Mouse (Mus musculus) kidney, postnatal 0 days (tissue): ENCODE measurements at regions not wholly inside any gene's neighbourhood (a gene's known extent, or its start where the extent isn't known, plus 50 kb on each side); places are given as distances from the start of the nearest gene placed in this dataset.

Experiments used
- ATAC-seq: fragments of 200-750 bp; cut with Nextera tagmentation; replicated peaks from 2 replicates; pipeline ENCODE4 v1.8.0; 2017; ENCODE audit warnings: low read depth, moderate number of reproducible peaks, moderate TSS enrichment, moderate library complexity; ENCODE audit not compliant: low FRiP score
- DNase-seq: peaks from one replicate; pipeline ENCODE4 v3.0.0-alpha.2; 2016; ENCODE audit warnings: low spot score
- H3K27ac ChIP-seq: fragments of 300-500 bp; sonication (generic); 2 replicates; pipeline ENCODE4 v1.5.1; 2014; ENCODE audit warnings: mild to moderate bottlenecking
- H3K27me3 ChIP-seq: fragments of 300-500 bp; sonication (generic); 2 replicates; pipeline ENCODE4 v1.6.1; 2014; ENCODE audit warnings: low read length, mixed read lengths; ENCODE audit not compliant: insufficient read depth
- H3K36me3 ChIP-seq: fragments of 300-500 bp; sonication (generic); 2 replicates; pipeline ENCODE4 v1.6.1; 2014; ENCODE audit warnings: low read length, mixed read lengths; ENCODE audit not compliant: insufficient read depth
- H3K4me1 ChIP-seq: fragments of 300-500 bp; sonication (generic); replicated peaks from 2 replicates; pipeline ENCODE4 v1.6.1; 2014; ENCODE audit warnings: antibody characterized with exemption, low read length, mixed read lengths; ENCODE audit not compliant: insufficient read depth
- H3K4me2 ChIP-seq: fragments of 300-500 bp; sonication (generic); 2 replicates; pipeline ENCODE4 v1.6.1; 2014; ENCODE audit warnings: mild to moderate bottlenecking, low read length, moderate library complexity, mixed read lengths
- H3K4me3 ChIP-seq: fragments of 300-500 bp; sonication (generic); replicated peaks from 2 replicates; pipeline ENCODE4 v1.5.1; 2014; ENCODE audit warnings: low read depth, low read length
- H3K9ac ChIP-seq: fragments of 300-500 bp; sonication (generic); 2 replicates; pipeline ENCODE4 v1.6.1; 2014; ENCODE audit warnings: low read depth, low read length
- H3K9me3 ChIP-seq: fragments of 300-500 bp; sonication (generic); replicated peaks from 2 replicates; pipeline ENCODE4 v1.6.1; 2016; ENCODE audit warnings: low read length, inconsistent platforms, mixed read lengths
- CTCF ChIP-seq: IDR thresholded peaks from 2 replicates; pipeline ENCODE4 v1.5.1; 2016; ENCODE audit warnings: antibody characterized with exemption, low read depth, mild to moderate bottlenecking, moderate library complexity
- WGBS: fragments of 180-500 bp; shearing (Covaris S2); extraction: QIAGEN DNeasy Blood & Tissue Kit; methylation state at CpG from one replicate; pipeline ENCODE4 v1.1.7; 2014; 5-methylcytosine and 5-hydroxymethylcytosine counted together

DNA sequence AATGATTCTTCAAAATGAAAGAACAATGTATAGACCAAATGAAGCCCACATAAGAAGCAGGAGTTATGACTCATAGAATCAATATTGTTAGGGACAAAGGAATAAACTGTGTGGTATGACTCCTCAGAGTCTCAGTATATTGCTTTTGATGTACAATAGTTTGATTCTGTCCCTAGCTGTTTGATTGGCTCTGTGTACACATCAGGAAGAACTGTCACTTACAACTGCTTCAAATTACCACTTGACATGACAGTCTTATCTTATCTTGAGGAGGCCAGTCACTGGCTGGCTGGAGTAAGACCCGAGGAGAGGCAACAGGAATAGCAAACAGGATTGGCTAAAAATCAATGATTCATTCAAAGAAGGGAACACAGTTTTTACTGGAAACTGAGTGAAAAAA lies 1333.5 kb upstream of the Gm38303 start:
- no peak for TF ChIP-seq CTCF
- DNase-seq, result no peak
- 50% methylated on average over 1 of the region's 1 CpGs for WGBS
- no peak for ATAC-seq
- no peak overlapping the region for H3K9ac ChIP-seq
- no peak overlapping the region for H3K4me2 ChIP-seq
- no peak overlapping the region for H3K27ac ChIP-seq
- no peaks in the 10 kb centered on the region for H3K4me1 ChIP-seq
- H3K27me3 ChIP-seq, result no peaks in the 10 kb centered on the region
- H3K36me3 ChIP-seq, result no peaks in the 10 kb centered on the region
- no peaks in the 10 kb centered on the region for H3K9me3 ChIP-seq
- no peak overlapping the region for H3K4me3 ChIP-seq

GRCm38 (mm10) chr3:11639329-11639728 lies 1303.8 kb upstream of the Gm38303 start:
- H3K9ac ChIP-seq, result no peak overlapping the region
- no peak overlapping the region for H3K4me2 ChIP-seq
- H3K4me3 ChIP-seq, result no peak overlapping the region
- H3K4me1 ChIP-seq, result no peaks in the 10 kb centered on the region
- no peaks in the 10 kb centered on the region for H3K36me3 ChIP-seq
- no peaks in the 10 kb centered on the region for H3K9me3 ChIP-seq
- H3K27ac ChIP-seq, result no peak overlapping the region
- 47% methylated on average over 3 of the region's 3 CpGs for whole genome bisulfite sequencing
- no peak for ATAC-seq
- H3K27me3 ChIP-seq, result no peaks in the 10 kb centered on the region
- DNase-seq, result peak; percentile 12
- no peak for TF ChIP-seq CTCF

DNA sequence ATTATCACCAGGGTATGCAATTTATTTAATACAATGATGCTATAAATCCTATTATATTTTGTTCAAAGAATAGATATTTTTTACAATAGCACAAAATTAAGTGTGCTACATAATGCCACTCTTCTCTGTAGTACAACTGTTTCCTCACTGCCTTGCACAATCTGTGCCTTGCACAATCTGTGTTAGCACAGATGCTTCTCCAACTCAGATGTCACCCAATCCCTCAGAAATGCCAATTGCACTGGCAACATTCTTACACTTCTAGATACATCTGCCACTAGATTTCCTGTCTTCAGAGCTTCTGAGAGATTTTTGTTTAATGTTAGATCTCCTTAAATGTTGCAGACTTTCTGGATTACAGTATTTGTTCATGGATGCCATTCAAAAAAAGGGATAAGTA lies 1266.0 kb upstream of the Gm38303 start:
- ATAC-seq, result no peak
- Histone ChIP-seq H3K27ac (no peak overlapping the region), H3K4me3 (no peak overlapping the region), H3K4me2 (no peak overlapping the region), H3K36me3 (no peaks in the 10 kb centered on the region), H3K9ac (no peak overlapping the region), H3K9me3 (no peaks in the 10 kb centered on the region), H3K27me3 (no peaks in the 10 kb centered on the region), H3K4me1 (no peaks in the 10 kb centered on the region)
- no peak for DNase-seq
- TF ChIP-seq CTCF, result no peak

GRCm38 (mm10) chr3:11563851-11564250 lies 1228.4 kb upstream of the Gm38303 start:
- ATAC-seq, result no peak
- no peak overlapping the region for H3K27ac ChIP-seq
- H3K36me3 ChIP-seq, result no peaks in the 10 kb centered on the region

DNA sequence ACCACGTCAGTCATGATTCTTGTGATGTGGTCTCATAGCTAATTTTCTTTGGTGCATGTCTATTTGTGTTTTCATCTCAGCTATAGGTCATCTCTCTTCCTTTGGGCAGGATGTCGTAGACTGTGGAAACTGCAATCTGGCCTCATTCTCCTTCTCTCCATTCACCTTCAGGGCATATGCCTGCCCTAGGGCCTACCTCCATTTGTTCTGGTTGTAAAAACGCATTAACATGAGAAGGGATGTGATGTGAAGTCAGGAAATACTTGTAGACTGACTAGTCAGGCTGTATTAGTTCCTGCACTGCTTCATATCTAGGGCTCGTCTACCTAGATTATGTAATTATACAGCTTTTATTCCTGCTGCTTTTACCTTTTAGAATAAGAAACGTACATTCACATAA lies 1227.4 kb upstream of the Gm38303 start:
- Histone ChIP-seq H3K4me2 (no peak overlapping the region), H3K27ac (no peak overlapping the region), H3K36me3 (no peaks in the 10 kb centered on the region), H3K4me3 (no peak overlapping the region), H3K9ac (no peak overlapping the region), H3K4me1 (no peaks in the 10 kb centered on the region), H3K9me3 (no peaks in the 10 kb centered on the region), H3K27me3 (no peaks in the 10 kb centered on the region)
- no peak for TF ChIP-seq CTCF
- WGBS, result 70% methylated on average over 5 of the region's 5 CpGs
- no peak for DNase-seq
- ATAC-seq, result no peak

More at GRCm38 (mm10) chr3:11563851-11564250, 1228.4 kb upstream of the Gm38303 start:
- 75% methylated on average over 2 of the region's 2 CpGs for WGBS
- Histone ChIP-seq H3K9me3 (no peaks in the 10 kb centered on the region), H3K4me3 (no peak overlapping the region), H3K4me2 (no peak overlapping the region), H3K9ac (no peak overlapping the region), H3K4me1 (no peaks in the 10 kb centered on the region), H3K27me3 (no peaks in the 10 kb centered on the region)
- TF ChIP-seq CTCF, result no peak
- no peak for DNase-seq
